Mouse (Mus musculus) thymus, adult 2 months (tissue): Measurements from ENCODE around the gene Larp1b. TPM values are rescaled to one million over a fixed set of nuclear protein-coding genes. Genes with fewer than 3 reads are reported as not detected.

Source experiments
- DNase-seq: peaks from one replicate; pipeline ENCODE4 v3.0.0; 2021
- H3K27ac ChIP-seq: fragments of 200-500 bp; 2 replicates; pipeline ENCODE4 v1.5.1; 2012; ENCODE audit warnings: low read length, control low read depth; ENCODE audit not compliant: control insufficient read depth, insufficient read depth
- H3K27me3 ChIP-seq: fragments of 200-500 bp; 2 replicates; pipeline ENCODE4 v1.6.1; 2012; ENCODE audit warnings: mild to moderate bottlenecking, low read length, moderate library complexity, mixed read lengths; ENCODE audit not compliant: control insufficient read depth, insufficient read depth
- H3K36me3 ChIP-seq: fragments of 200-500 bp; 2 replicates; pipeline ENCODE4 v1.6.1; 2012; ENCODE audit warnings: mild to moderate bottlenecking, low read length, moderate library complexity; ENCODE audit not compliant: control insufficient read depth, insufficient read depth
- H3K4me1 ChIP-seq: fragments of 200-500 bp; replicated peaks from 2 replicates; pipeline ENCODE4 v1.6.1; 2012; ENCODE audit warnings: low read length; ENCODE audit not compliant: control insufficient read depth, insufficient read depth
- H3K4me3 ChIP-seq: fragments of 200-500 bp; 2 replicates; pipeline ENCODE4 v1.5.1; 2012; ENCODE audit warnings: mild to moderate bottlenecking, low read length, control low read depth, moderate library complexity; ENCODE audit not compliant: control insufficient read depth, insufficient read depth
- CTCF ChIP-seq: fragments of 200-500 bp; IDR thresholded peaks from 2 replicates; pipeline ENCODE4 v1.5.1; 2012; ENCODE audit warnings: mild to moderate bottlenecking, control low read depth, low read length, moderate library complexity, borderline replicate concordance; ENCODE audit not compliant: control insufficient read depth, poor library complexity, insufficient read depth; ENCODE audit errors: extremely low read depth
- POLR2A ChIP-seq: fragments of 200-500 bp; IDR thresholded peaks from 2 replicates; pipeline ENCODE4 v1.6.1; 2012; ENCODE audit warnings: mild to moderate bottlenecking, low read length, control low read depth, moderate library complexity; ENCODE audit not compliant: control insufficient read depth, poor library complexity, insufficient read depth; ENCODE audit errors: extremely low read depth
- WGBS: fragments of 180-500 bp; shearing (Covaris S2); methylation state at CpG from one replicate; pipeline ENCODE4 v1.1.7; 2018; 5-methylcytosine and 5-hydroxymethylcytosine counted together
- polyA plus RNA-seq: library from polyadenylated mRNA; depleted of rRNA; stranded (reverse); fragments of >200 nt; gene quantifications from 2 replicates; pipeline ENCODE4 v1.2.3, GENCODE M21; 2012

Larp1b gene
- polyA plus RNA-seq, 1 experiment = 4.8 TPM

- DNase-seq = no peak
- H3K27me3 ChIP-seq = no peaks in the 10 kb centered on the region
- no peak overlapping the region for H3K27ac ChIP-seq
- 89% methylated on average over 2 of the region's 2 CpGs for WGBS
- no peak overlapping the region for H3K4me3 ChIP-seq
- H3K4me1 ChIP-seq = no peaks in the 10 kb centered on the region
- H3K36me3 ChIP-seq = no peaks in the 10 kb centered on the region
- TF ChIP-seq CTCF = no peak
- TF ChIP-seq POLR2A = no peak
Measured at GRCm38 (mm10) chr3:41058395-41058794, 108.8 kb downstream of the Larp1b start.

DNA sequence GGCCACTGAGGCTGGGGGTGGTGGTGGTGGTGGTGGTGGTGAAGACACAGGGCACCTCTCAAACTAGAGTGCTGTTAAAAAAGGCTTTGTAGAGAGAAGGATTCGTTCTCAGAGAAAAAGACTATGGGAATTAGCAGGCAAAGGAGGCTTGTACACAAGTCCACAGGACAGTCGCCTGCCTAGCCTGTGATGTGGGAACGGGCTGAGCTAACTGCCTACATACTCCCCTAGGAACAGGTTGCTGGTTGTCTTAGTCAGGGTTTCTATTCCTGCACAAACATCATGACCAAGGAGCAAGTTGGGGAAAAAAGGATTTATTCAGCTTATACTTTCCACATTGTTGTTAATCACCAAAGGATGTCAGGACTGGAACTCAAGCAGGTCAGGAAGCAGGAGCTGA lies 109.6 kb downstream of the Larp1b start:
- Histone ChIP-seq H3K4me3 (no peak overlapping the region), H3K36me3 (no peaks in the 10 kb centered on the region), H3K27me3 (no peaks in the 10 kb centered on the region), H3K27ac (no peak overlapping the region), H3K4me1 (no peaks in the 10 kb centered on the region)
- TF ChIP-seq POLR2A = no peak
- no peak for TF ChIP-seq CTCF
- 91% methylated on average over 3 of the region's 3 CpGs for WGBS
- DNase-seq = no peak

- Histone ChIP-seq H3K27me3 (no peaks in the 10 kb centered on the region), H3K36me3 (peaks cover under 1% of the 10 kb centered on the region; the same call in 1 of the 2 replicates), H3K4me1 (no peaks in the 10 kb centered on the region), H3K4me3 (no peak overlapping the region), H3K27ac (no peak overlapping the region)
- WGBS = 48% methylated on average over 3 of the region's 3 CpGs
- DNase-seq = no peak
- TF ChIP-seq CTCF = no peak
- no peak for TF ChIP-seq POLR2A
Measured at GRCm38 (mm10) chr3:41061831-41062565, 112.4 kb downstream of the Larp1b start.

DNA sequence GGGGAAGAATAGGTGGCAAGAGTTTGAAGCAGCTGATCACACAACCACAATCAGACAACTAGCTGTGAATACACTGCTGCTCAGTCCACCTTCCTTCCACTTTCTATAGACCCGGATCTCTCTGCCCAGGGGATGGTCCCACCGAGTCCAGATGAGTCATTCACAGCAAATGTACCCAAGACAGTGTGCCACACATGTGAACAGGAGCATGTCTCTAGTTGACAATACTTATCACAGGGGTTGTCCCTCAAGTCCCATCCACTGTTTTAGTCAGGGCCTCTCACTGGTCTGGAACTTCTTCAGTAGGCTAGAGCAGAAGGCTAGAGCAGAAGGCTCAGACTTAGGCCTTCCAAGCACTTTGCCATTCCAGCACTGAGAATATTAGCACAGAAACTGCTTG lies 113.1 kb downstream of the Larp1b start:
- Histone ChIP-seq H3K27me3 (no peaks in the 10 kb centered on the region), H3K36me3 (peaks cover 7% of the 10 kb centered on the region; the same call in 1 of the 2 replicates), H3K27ac (no peak overlapping the region), H3K4me3 (no peak overlapping the region), H3K4me1 (no peaks in the 10 kb centered on the region)
- 90% methylated on average over 2 of the region's 2 CpGs for WGBS
- DNase-seq = no peak
- TF ChIP-seq POLR2A = no peak
- TF ChIP-seq CTCF = no peak

DNA sequence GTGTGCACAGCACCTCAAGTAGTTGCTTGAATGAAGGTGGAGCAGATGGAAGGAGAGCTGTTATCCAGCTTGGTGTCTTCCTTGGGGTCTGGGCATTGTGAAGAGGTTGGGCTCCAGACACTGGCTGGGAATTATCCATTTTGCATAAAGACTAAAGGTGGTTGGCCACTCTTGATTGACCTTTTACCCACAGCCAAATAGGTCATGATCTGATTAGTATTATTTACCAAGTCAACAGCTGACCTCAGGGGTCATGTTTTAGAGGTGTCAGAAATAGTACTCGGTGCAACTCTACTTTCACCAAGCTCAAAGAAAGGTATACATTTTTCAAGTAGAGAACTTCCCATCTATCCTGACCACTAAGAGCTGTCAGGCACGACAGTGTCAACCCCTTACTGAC lies 115.7 kb downstream of the Larp1b start:
- TF ChIP-seq CTCF = no peak
- no peak for TF ChIP-seq POLR2A
- no peak for DNase-seq
- Histone ChIP-seq H3K4me1 (no peaks in the 10 kb centered on the region; the same call in 1 of the 2 replicates), H3K27me3 (no peaks in the 10 kb centered on the region), H3K27ac (no peak overlapping the region), H3K4me3 (no peak overlapping the region), H3K36me3 (peaks cover 19% of the 10 kb centered on the region; the same call in 1 of the 2 replicates)
- 96% methylated on average over 2 of the region's 2 CpGs for WGBS

- TF ChIP-seq CTCF = no peak
- no peak for TF ChIP-seq POLR2A
- H3K27me3 ChIP-seq = no peaks in the 10 kb centered on the region
- 82% methylated on average over 2 of the region's 2 CpGs for WGBS
- no peak for DNase-seq
- H3K4me1 ChIP-seq = no peaks in the 10 kb centered on the region; the same call in 1 of the 2 replicates
- no peak overlapping the region for H3K4me3 ChIP-seq
- no peak overlapping the region for H3K27ac ChIP-seq
- peaks cover 19% of the 10 kb centered on the region; the same call in 1 of the 2 replicates for H3K36me3 ChIP-seq
Measured at GRCm38 (mm10) chr3:41070519-41070918, 120.9 kb downstream of the Larp1b start.
